Mouse (Mus musculus): Measurements from ENCODE around the gene Slc22a13. TPM values are rescaled to one million over a fixed set of nuclear protein-coding genes. Genes with fewer than 3 reads are reported as not detected.
"Not testable (repeated sequence)": the region's sequence is repeated elsewhere in the genome, so short reads cannot be mapped to it uniquely, and the experiment has no call there.

The Slc22a13 gene
- total RNA-seq (2017) = not detected in 2 replicates

DNA sequence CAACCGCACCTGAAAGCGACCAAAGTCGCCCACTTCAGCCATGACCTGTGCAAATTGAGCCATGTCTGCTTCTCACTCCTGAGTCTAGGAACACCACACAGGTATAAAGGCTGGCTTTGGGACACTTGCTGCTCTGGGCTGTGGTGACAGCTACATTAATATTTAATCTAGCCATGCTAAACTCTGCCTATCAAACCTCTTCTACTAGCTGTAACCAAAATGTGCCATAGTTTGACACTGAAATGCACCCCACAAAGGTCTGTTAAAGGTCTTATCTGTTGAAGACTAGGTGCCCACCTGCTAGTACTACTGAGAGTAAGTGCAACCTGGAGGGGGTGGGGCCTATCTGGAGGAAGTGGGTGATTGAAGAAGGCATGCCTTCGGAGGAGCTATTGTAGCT is at the start of gene Slc22a13:
TSS of gene Slc22a13 (minus strand) at position 101 of the 400 bp plus-strand sequence.
- no peak for ATAC-seq (ENCODE audit: extremely low read depth, insufficient number of reproducible peaks, low FRiP score, poor library complexity, severe bottlenecking)

DNA sequence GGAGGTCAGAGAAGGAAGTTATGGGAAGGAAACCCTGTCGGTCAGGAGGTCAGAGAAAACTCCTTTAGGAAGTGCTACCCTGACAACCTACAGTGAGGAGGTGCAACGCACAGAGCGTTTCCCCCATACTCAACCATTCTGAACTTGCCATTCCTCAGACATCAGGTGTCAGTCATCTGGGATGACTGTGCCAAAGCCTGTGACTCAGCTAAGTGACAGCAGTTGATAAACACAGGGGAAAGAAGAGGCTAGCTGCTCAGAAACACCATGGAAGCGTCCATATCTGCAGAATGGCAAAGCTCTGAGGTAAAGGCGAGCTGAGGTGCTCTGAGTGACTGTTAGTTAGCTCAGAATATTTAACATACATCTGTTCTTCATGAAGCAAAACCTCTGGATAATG is 49.2 kb upstream of the Slc22a13 start:
- ATAC-seq (ENCODE audit: extremely low read depth, insufficient number of reproducible peaks, low FRiP score, poor library complexity, severe bottlenecking) = no peak

DNA sequence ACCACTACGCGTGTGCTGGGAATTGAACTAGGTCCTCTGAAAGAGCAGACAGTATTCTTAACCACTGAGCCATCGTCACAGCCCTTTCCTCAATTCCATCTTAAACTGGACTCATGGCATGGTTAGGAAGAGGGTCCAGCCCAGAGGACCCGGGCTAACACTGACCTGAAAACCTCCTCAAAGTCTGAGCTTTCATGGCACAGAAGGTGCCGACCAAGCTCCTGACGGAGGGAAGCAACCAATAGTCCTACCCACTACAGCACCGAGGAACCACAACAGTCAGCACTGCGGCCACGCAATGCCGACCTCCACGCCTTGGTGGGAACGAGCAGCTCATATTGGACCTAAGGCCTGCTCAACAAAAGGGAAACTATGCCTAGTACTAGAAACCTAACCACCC is 47.3 kb upstream of the Slc22a13 start:
- no peak for ATAC-seq (ENCODE audit: extremely low read depth, insufficient number of reproducible peaks, low FRiP score, poor library complexity, severe bottlenecking)

DNA sequence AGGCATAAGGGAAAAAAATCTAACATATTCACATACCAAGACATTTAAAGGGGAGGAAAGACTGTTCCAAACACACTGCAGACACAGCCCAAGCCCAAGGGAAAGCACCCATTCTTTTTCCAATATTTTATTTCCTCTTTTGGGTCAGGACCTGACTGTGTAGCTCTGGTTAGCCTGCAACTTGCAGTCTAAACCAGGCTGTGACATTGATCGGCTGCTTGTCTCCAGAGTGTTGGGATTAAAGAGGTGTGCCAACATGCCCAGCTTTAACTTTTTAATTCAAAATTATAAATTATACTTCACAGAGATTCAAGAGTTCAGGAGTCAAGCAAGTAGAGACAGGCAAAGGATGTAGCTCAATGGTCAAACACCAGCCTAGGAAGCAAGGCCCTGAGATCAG is 46.2 kb upstream of the Slc22a13 start:
- ATAC-seq (ENCODE audit: extremely low read depth, insufficient number of reproducible peaks, low FRiP score, poor library complexity, severe bottlenecking) = no peak

DNA sequence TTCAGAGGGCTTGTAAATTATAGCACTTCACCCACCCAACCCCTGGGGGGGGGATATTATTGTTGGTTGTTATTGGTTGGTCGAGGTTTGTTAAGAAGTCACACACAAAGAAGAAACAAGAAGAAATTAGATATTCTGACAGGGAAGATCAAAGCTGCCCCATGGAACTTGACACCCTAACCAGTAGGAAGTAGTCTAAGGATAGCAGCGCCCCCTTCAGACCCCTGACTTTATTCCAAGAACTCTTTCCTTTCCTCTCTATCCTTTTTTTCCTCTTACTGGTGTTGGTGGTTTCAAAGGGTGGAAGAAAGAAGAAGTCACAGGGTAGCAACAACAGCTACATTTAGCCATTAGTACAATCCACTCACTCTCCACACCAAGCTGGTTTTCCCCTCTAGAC is 45.3 kb upstream of the Slc22a13 start:
- ATAC-seq (ENCODE audit: extremely low read depth, insufficient number of reproducible peaks, low FRiP score, poor library complexity, severe bottlenecking) = no peak

DNA sequence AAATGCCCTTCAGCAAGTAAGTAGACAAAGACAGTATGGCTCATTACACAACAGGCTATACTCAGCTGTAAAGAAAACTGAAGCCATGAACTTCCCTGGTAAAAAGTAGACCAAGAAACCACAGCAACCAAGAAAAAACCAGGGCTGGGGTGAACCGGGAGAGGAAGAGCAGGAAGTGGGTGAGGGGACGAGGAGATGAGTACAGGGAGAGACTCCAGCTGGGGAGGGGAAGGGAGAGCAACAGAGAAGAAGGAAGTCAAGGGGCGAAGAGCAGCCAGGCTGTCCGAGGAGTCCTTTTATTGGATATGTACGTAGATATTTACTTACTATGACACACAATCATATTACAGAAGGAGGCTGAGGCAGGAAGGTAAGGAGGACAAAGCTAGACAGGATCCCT is 39.1 kb upstream of the Slc22a13 start:
- ATAC-seq (ENCODE audit: extremely low read depth, insufficient number of reproducible peaks, low FRiP score, poor library complexity, severe bottlenecking) = no peak

DNA sequence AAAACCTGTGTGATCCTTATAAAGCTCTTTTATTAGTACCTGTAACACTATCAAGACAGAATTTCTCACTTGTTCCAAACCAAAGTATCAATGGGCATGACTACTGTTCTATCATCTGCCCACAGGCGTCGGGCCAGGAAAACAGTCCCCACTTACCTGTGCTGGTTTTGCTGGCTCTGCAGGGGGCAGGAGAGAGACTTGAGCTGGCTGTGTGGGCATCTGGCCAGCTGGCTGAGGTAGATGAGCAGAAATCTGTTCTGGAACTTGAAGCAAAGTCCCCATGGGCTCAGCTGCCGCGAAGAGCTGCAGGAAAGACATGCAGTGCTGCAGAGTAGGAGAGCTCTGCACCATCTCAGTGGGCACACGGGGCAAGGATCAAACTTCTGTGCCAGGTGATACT is 37.9 kb upstream of the Slc22a13 start:
- ATAC-seq (ENCODE audit: extremely low read depth, insufficient number of reproducible peaks, low FRiP score, poor library complexity, severe bottlenecking) = no peak

DNA sequence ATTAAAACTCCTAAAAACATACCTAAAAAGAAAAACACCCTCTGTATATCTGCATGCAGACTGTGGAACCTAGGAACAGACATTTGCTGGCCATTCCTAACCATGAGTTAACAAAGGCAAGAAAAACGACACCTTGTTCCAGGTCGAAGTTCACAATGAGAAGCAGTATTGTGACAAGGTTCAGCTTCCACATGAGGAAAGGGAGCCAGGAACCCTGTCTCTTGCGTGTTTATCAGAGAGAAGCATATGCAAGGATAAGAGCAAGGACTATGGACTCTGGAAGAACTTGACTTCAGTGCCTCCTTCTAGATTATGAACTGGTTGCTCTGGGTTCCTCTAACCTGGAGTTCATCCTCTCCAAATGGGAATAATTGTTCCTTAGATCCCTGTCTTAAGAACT is 35.1 kb upstream of the Slc22a13 start:
- ATAC-seq (ENCODE audit: extremely low read depth, insufficient number of reproducible peaks, low FRiP score, poor library complexity, severe bottlenecking) = no peak

DNA sequence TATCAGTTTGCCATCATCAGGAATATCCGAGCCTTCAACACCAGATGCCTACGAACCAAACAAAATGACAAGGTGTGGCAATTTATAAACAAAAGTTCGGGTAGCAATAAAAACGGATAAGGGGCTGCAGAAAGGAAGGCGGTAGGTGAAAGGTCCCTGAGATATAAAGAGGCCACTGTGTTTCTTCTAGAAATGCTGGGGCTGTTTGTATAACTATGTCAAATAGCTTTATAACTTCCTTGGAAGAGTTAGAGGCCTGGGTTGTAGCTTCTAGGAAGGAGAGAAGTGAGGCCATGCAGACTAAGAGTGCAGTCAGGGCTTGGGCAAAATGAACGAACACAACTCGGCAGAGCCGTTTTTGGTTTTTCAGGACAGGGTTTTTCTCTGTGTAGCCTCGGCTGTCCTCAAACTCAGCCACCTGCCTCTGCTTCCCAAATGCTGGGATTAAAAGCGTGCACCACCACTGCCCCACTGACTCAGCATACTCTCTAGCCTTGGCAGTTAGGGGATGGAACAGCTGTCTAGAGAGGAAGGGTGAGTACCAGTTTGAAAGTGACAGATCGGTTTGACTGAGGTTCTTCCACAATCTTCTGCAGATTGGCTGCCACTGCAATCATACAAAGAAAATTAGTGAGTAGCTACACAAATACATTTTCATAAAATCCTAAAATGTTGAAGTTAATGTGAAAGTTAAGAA is 32.4 kb upstream of the Slc22a13 start:
- ATAC-seq (ENCODE audit: extremely low read depth, insufficient number of reproducible peaks, low FRiP score, poor library complexity, severe bottlenecking) = no peak

DNA sequence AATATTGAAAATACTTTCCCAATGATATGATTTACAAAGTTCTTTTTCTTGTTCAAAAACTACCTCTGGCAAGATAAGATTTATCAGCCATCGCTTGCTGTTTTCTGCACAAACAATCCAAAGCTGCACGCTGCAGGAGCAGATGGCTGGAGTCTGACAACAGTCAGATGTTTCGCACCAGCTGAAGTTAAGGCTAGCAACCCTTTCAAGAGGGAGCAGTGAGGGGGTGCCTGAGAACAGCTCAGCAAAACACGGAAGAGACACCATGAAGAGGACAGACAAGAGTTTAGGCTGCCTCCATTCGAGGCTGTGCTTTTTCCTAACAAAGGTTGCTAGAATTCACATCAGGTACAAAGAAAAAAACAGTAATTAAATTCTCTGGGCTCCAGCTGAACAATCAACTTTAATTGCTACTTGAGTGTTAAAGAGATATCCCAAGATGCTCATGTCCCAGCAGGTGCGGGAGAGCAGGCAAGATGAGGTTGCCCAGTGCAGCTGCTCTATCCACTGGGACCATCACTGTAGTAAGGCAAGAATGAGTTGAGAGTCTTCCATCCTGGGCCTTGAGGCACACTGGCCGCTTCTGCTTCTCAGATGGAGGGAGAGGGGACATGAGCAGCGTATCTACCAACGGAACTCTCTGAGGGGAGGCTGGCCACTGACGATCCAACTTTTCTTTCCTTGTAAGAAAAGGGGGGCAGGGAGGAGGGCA is 31.5 kb upstream of the Slc22a13 start:
- ATAC-seq (ENCODE audit: extremely low read depth, insufficient number of reproducible peaks, low FRiP score, poor library complexity, severe bottlenecking) = no peak

DNA sequence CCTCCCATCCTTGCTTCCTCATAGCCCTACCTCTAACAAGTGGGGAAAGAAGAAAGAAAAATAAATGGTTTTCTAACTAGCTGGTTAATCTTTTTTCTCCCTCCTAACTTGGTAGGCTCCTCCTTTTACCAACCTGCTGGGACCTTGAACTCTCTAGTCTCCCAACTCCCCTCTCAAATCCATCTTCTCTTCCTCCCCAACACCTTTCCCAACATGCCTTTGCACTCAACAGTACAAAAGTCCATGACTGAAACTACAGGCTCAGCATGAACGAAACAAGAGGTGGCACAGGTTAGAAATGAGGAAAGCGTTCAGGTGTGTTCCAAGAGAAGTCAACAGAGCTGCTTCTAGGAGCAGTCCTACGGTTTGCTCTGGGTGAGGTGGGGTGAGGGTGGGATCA is 30.4 kb upstream of the Slc22a13 start:
- ATAC-seq (ENCODE audit: extremely low read depth, insufficient number of reproducible peaks, low FRiP score, poor library complexity, severe bottlenecking) = no peak

DNA sequence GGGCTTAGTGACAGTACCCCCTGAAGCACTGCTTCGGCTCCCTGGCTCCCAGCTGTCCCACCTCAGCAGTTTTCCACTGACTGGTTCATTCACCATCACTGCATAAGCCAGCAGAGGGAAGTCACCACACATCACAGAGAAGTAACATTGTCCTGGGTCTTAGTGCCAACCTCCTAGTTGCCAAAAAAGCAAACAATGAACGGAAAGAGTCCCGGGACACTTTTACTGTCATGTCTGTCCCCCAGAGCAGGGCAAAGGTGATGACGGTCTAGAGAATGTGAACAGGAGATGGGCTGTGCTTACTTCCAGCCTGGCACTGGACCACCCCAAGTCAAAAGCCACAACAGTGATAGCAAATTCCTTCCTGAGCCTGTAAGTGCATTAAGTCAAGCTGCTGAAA is 29.9 kb upstream of the Slc22a13 start:
- no peak for ATAC-seq (ENCODE audit: extremely low read depth, insufficient number of reproducible peaks, low FRiP score, poor library complexity, severe bottlenecking)

DNA sequence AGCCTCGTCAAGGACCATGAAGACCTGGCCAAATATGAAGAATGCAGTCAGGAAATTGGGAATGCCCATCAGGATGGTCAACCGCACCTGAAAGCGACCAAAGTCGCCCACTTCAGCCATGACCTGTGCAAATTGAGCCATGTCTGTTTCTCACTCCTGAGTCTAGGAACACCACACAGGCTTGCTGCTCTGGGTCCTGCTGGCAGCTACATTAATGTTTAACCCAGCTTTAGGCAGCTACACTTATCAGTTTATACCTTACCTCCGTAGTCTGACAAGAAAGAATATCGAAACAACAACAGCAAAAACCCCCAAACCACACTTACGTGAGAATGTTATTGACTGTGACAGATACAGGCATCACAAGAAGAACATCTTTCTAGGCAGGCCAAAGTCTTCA is 22.7 kb upstream of the Slc22a13 start:
- no peak for ATAC-seq (ENCODE audit: extremely low read depth, insufficient number of reproducible peaks, low FRiP score, poor library complexity, severe bottlenecking)

DNA sequence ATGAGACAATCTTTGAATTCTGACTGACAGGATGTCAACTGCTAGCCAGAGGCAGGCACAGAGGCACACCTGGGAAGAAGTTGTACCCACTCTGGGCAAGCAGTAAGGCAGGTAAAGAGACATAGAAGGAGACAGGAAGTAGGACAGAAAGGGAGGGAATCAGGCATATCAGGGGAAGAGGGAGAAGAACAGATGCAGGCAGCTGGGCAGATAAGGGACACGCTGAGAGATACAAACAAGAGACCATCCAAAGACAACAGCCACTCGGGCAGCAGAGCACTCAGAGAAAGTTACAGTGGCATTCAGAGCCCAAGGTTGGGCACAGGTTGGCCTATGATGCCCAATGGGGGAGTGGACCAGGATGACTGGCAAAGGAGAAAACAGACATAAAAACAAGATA is 21.9 kb upstream of the Slc22a13 start:
- ATAC-seq (ENCODE audit: extremely low read depth, insufficient number of reproducible peaks, low FRiP score, poor library complexity, severe bottlenecking) = no peak

DNA sequence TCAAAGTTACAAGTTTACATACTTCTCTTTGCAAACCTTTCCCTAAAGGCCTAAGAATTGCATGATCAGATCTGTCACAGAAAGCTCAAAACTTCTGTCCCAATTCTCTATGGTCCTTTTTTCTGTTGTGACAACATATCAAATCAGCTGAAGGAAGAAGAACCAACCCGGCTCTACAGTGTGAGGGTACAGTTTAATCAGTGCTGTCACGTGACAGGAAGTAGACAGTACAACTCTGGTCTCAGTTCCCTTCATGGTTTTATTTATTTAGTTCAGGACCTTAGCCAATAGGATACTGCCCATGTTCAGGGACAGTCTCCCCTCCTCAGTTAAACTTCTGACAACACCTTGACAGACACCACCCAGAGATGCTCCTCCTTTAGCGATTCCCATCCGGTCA is 11.4 kb upstream of the Slc22a13 start:
- no peak for ATAC-seq (ENCODE audit: extremely low read depth, insufficient number of reproducible peaks, low FRiP score, poor library complexity, severe bottlenecking)

DNA sequence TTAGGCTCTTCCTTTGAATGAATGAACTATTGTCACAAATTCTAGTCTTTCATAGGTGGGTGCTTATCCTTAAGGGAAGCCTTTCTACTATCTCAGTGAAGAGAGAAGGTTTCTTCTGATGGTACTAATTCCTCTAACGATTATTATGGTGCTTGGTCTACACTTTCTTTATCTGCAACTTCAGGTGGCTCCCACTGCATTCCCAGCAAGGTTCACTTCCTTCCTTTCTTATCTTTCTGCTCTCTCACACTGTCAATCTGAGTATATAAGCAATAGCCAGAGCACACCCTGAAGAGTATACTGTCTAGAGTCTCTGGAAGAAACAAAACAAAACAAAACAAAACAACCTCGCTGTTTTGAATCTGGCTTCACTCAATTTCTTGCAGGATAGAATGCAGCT is 10.8 kb upstream of the Slc22a13 start:
- no peak for ATAC-seq (ENCODE audit: extremely low read depth, insufficient number of reproducible peaks, low FRiP score, poor library complexity, severe bottlenecking)

DNA sequence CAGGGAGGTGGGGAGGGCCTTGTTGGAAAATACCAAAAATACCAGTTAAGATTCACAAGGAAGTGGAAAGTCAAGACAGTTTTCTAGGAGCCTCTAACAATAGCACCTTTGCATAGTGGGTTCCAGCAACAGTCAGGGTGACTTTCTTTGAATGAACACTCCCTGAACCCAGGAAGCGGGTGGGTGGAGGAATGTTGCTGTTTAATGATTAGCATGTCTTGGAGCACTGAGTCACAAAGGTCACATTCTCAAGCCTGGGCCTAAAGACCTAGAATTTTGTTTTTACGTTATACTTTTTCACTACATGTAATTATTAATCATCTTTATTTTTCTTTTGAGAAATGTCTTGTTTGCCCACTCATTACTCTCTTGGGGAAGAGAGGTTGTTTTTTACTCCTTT is 6.4 kb upstream of the Slc22a13 start:
- ATAC-seq (ENCODE audit: extremely low read depth, insufficient number of reproducible peaks, low FRiP score, poor library complexity, severe bottlenecking) = not testable (repeated sequence)

DNA sequence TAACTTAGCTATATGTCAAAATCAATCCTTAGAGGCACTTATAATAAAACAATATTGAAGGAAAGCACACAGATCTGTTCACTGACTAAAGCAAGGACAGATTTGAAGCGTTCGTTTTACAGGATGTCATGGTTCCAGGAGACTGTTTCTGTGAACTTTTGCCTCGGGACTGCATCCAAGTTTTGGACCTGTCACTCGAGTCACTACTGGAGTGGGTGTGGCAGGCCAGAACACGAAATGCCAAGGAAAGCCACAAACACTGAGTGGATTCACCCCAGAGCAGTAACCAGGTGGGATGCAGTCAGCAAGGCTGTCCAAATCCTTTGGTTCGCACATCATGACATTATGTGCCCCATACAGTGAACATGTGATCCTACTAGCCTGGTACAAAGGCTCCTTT is 5.7 kb upstream of the Slc22a13 start:
- ATAC-seq (ENCODE audit: extremely low read depth, insufficient number of reproducible peaks, low FRiP score, poor library complexity, severe bottlenecking) = no peak

DNA sequence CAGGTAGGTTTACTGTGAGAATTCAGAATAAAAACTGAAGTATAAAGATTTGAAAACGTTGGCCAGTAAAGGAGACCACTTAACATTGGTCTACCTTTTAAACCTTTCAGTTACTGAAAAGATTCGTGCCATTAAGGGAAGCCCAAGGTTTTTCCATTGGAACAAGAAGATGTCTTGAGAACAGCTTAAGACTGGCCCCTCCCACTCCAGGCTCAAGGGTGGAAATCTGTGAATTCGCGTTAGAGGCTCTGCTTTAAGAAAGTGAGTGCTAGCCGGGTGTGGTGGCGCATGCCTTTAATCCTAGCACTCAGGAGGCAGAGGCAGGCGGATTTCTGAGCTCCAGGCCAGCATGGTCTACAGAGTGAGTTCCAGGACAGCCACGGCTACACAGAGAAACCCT is 4.1 kb upstream of the Slc22a13 start:
- ATAC-seq (ENCODE audit: extremely low read depth, insufficient number of reproducible peaks, low FRiP score, poor library complexity, severe bottlenecking) = no peak

DNA sequence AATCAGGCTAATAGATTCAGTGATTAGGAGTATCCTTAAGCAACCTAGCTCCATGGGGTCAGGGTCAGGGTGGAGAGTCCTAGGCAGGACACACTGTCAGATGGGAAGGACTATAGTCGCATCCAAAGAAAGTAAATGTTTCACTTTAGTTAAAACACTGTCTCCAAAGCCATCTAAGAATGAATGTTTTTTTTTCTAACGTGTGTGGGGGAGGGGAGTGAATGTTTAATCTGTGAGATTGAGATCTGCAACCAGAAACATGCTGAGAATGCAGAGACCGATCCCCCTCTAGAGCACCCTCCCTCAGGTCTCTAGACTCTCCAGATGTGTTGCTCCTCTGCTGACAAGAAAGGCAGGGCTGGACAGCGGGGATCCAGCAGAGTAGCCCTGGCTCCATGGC is 1.8 kb downstream of the Slc22a13 start:
- ATAC-seq (ENCODE audit: extremely low read depth, insufficient number of reproducible peaks, low FRiP score, poor library complexity, severe bottlenecking) = no peak

DNA sequence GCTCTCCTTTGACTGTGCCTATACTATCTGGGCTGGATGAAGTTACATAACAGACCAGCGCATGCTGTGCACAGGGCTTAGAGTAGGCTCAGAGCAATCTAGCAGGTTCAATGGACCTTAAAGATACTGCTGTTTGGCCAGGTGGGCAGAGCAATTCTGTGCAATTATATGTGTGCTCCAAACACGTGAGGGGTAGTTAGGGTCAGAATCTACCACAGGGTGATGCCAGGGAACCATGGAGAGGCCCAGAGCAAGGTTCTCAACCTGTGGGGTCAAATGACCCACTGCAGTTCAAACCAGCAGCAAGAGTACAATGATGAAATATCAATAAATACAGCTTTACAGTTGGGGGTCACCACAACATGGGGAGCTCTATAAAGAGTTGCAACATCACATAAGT is 2.2 kb downstream of the Slc22a13 start:
- ATAC-seq (ENCODE audit: extremely low read depth, insufficient number of reproducible peaks, low FRiP score, poor library complexity, severe bottlenecking) = no peak

All from neutrophil, adult 5-6 weeks (primary cell).